Mouse (Mus musculus) spleen, adult 2 months (tissue): Measurements from ENCODE around the gene Mettl8.

Experiments used
- CTCF ChIP-seq: fragments of 200-500 bp; IDR thresholded peaks from 2 replicates; pipeline ENCODE4 v1.5.1; 2011; ENCODE audit warnings: mild to moderate bottlenecking, inconsistent platforms; ENCODE audit not compliant: insufficient read depth, insufficient read length, insufficient replicate concordance; ENCODE audit errors: extremely low read depth
- POLR2A ChIP-seq: fragments of 200-500 bp; IDR thresholded peaks from 2 replicates; pipeline ENCODE4 v1.6.1; 2011; ENCODE audit warnings: low read depth, low read length, inconsistent platforms

DNA sequence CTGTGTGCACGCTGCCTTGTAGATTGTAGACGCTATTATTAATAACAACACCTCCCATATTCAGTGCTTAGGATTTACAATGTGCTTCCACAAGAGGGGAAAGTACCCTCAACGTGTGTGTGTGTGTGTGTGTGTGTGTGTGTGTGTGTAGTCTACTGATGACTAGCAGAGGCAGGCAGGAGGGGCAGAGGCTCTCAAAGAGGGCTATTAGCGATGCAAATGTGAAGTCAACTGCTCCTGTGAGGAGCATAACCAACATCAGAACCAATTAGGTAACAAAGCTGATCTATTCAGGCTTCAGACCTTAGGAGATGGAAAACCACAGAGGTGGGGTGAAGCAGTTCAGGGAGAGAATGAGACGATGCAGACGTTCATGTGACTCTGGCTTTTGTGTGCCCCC, 95.3 kb downstream of the Mettl8 start:
- TF ChIP-seq CTCF = no peak
- no peak for TF ChIP-seq POLR2A
